Mouse (Mus musculus): ENCODE measurements around the gene Pafah1b2.

Gene Pafah1b2

GRCm38 (mm10) chr9:45942916-45943315, 69.6 kb downstream of the Pafah1b2 start:
- DNase-seq (ENCODE audit: low spot score in 2 of 2), result no peak

- no peak for DNase-seq (ENCODE audit: low spot score in 2 of 2)
These were observed 70.0 kb downstream of the Pafah1b2 start for GRCm38 (mm10) chr9:45942464-45942863.

- DNase-seq (ENCODE audit: low spot score in 2 of 2), result no peak
These were observed 71.1 kb downstream of the Pafah1b2 start for GRCm38 (mm10) chr9:45941329-45941888.

- DNase-seq (ENCODE audit: low spot score in 2 of 2), result no peak
These were observed 72.7 kb downstream of the Pafah1b2 start for GRCm38 (mm10) chr9:45939794-45940193.

GRCm38 (mm10) chr9:45938952-45939637, 73.4 kb downstream of the Pafah1b2 start:
- DNase-seq (ENCODE audit: low spot score in 2 of 2), result no peak

- DNase-seq (ENCODE audit: low spot score in 2 of 2), result no peak
These were observed 74.4 kb downstream of the Pafah1b2 start for GRCm38 (mm10) chr9:45938088-45938487.

- DNase-seq (ENCODE audit: low spot score in 2 of 2), result peak; percentile 53 to 56
These were observed 75.6 kb downstream of the Pafah1b2 start for GRCm38 (mm10) chr9:45936883-45937282.

GRCm38 (mm10) chr9:45935628-45936210, 76.8 kb downstream of the Pafah1b2 start, which contains the start of gene Tagln:
TSS of gene Tagln (minus strand) at chr9:45936058.
- no peak for DNase-seq (ENCODE audit: low spot score in 2 of 2)

GRCm38 (mm10) chr9:45932571-45933415, 79.7 kb downstream of the Pafah1b2 start:
- DNase-seq (ENCODE audit: low spot score in 2 of 2), result no peak

- DNase-seq (ENCODE audit: low spot score in 2 of 2), result no peak
These were observed 80.5 kb downstream of the Pafah1b2 start for GRCm38 (mm10) chr9:45931958-45932357.

GRCm38 (mm10) chr9:45929285-45929684, 83.2 kb downstream of the Pafah1b2 start:
- DNase-seq (ENCODE audit: low spot score in 2 of 2), result no peak

- no peak for DNase-seq (ENCODE audit: low spot score in 2 of 2)
These were observed 92.6 kb downstream of the Pafah1b2 start for GRCm38 (mm10) chr9:45919895-45920294.

GRCm38 (mm10) chr9:45917041-45917934, 95.2 kb downstream of the Pafah1b2 start:
- DNase-seq (ENCODE audit: low spot score in 2 of 2), result no peak

- DNase-seq (ENCODE audit: low spot score in 2 of 2), result no peak
These were observed 96.8 kb downstream of the Pafah1b2 start for GRCm38 (mm10) chr9:45915659-45916058.
